Mouse (Mus musculus) cerebellum, adult 2 months (tissue): ENCODE measurements around the gene Sh3glb2. TPM values are rescaled to one million over a fixed set of nuclear protein-coding genes. Genes with fewer than 3 reads are reported as not detected.

Source experiments
- DNase-seq, 2 experiments: peaks; one replicate each; pipeline ENCODE4 v3.0.0; 2021
- H3K27ac ChIP-seq: fragments of 200-500 bp; 2 replicates; pipeline ENCODE4 v1.5.1; 2012; ENCODE audit warnings: low read length, control low read depth, inconsistent platforms; ENCODE audit not compliant: insufficient read depth
- H3K27me3 ChIP-seq: fragments of 200-500 bp; 2 replicates; pipeline ENCODE4 v1.6.1; 2012; ENCODE audit warnings: inconsistent platforms, mild to moderate bottlenecking, low read length, moderate library complexity; ENCODE audit not compliant: control insufficient read depth, insufficient read depth
- H3K4me1 ChIP-seq: fragments of 200-500 bp; 2 replicates; pipeline ENCODE4 v1.6.1; 2011; ENCODE audit warnings: low read length; ENCODE audit not compliant: control insufficient read depth, insufficient read depth
- H3K4me3 ChIP-seq: fragments of 200-500 bp; replicated peaks from 2 replicates; pipeline ENCODE3; 2011; ENCODE audit warnings: mild to moderate bottlenecking, low read depth, low read length, control low read depth; ENCODE audit not compliant: insufficient read depth
- CTCF ChIP-seq: fragments of 200-500 bp; IDR thresholded peaks from 2 replicates; pipeline ENCODE4 v1.5.1; 2011; ENCODE audit warnings: low read depth, mild to moderate bottlenecking, control low read depth, low read length, moderate library complexity, borderline replicate concordance; ENCODE audit not compliant: insufficient read depth
- POLR2A ChIP-seq: fragments of 200-500 bp; IDR thresholded peaks from 2 replicates; pipeline ENCODE4 v1.6.1; 2011; ENCODE audit warnings: low read length, control low read depth, borderline replicate concordance; ENCODE audit not compliant: insufficient read depth
- WGBS: fragments of 180-500 bp; shearing (Covaris S2); methylation state at CpG from one replicate; pipeline ENCODE4 v1.1.7; 2018; 5-methylcytosine and 5-hydroxymethylcytosine counted together
- polyA plus RNA-seq: library from polyadenylated mRNA; depleted of rRNA; stranded (reverse); fragments of >200 nt; gene quantifications from 2 replicates; pipeline ENCODE4 v1.2.3, GENCODE M21; 2012

Sh3glb2 gene
- polyA plus RNA-seq, 1 experiment = 509 TPM

DNA sequence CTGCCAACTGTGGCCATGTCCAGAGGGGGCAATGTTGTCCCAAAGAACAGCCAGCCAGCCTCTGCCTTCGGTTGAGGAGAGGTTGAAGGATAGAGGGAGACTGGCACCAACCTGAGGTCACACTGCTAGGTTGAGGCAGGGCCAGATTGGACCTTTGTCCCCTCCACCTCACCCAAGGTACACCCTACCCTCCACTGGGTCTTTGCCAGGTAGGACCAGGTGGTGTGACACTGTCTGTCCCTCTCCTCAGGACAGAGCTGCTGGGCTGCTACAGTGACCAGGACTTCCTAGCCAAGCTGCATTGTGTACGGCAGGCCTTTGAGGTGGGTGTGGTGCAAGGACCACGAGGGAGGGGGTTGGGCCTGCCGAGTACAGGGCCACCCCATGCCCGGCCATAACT, 18.6 kb upstream of the Sh3glb2 start:
- Histone ChIP-seq H3K27me3 (no peaks in the 10 kb centered on the region), H3K4me3 (no peak overlapping the region), H3K4me1 (no peaks in the 10 kb centered on the region), H3K27ac (no peak overlapping the region)
- no peak for DNase-seq
- TF ChIP-seq CTCF = no peak
- TF ChIP-seq POLR2A = no peak
- 63% methylated on average over 5 of the region's 5 CpGs for WGBS

DNA sequence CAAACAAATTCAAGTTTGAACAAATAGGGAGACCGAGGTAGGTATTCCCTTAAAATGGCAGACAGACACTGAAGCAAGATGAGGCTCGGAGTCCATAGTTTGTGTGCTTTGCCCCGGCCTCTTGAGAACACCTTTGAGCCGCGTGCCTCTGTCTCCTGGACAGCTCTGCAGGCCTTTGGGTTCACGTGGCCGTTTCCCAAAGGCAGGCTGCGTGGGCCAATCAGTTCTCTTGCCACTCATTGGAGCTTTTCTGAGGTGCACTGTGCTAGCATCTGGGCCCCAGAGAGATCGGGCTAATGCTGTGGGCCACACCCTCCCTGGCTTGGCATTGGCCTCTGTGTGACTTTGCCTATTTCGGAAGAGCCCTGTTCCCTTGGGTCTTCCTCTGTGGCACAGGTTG, 16.8 kb upstream of the Sh3glb2 start:
- Histone ChIP-seq H3K4me3 (no peak overlapping the region), H3K27me3 (no peaks in the 10 kb centered on the region), H3K27ac (no peak overlapping the region), H3K4me1 (no peaks in the 10 kb centered on the region)
- DNase-seq = no peak
- WGBS = 90% methylated on average over 10 of the region's 10 CpGs
- no peak for TF ChIP-seq CTCF
- no peak for TF ChIP-seq POLR2A

DNA sequence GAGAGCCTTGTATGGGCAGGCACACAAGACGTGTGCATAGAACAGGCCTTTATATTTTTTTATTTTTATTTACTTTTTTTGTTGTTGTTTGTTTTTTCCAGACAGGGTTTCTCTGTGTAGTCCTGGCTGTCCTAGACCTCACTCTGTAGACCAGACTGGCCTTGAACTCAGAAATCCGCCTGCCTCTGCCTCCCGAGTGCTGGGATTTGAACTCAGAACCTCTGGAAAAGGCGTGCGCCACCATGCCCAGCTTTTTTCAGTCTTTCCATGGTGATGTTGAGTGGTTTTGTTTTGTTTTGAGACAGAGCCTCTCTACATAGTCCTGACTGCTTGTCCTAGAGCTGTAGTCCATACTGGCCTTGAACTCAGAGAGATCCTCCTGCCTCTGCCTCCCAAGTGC, 13.6 kb upstream of the Sh3glb2 start:
- TF ChIP-seq CTCF = no peak
- TF ChIP-seq POLR2A = no peak
- no peak for DNase-seq
- Histone ChIP-seq H3K27me3 (no peaks in the 10 kb centered on the region), H3K27ac (no peak overlapping the region), H3K4me3 (no peak overlapping the region), H3K4me1 (no peaks in the 10 kb centered on the region)
- WGBS = 97% methylated on average over 5 of the region's 5 CpGs

DNA sequence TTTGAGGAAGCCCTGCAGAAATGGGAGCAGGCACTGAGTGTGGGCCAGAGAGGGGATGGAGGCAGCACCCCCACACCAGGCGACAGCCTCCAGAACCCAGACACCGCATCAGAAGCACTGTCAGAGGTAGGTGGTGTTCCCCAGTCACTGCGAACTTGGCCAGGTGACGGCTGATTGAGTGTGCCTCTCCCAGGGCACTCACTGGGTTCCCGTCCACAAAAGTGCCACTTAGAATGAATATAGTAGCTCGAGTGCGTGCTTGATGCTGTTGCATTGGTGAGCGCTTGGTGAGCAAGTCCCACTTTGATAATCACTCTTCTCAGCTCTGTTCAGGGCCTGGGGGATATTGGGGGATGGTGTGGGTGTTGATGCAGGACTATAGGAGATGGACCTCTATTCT, 12.4 kb upstream of the Sh3glb2 start:
- no peak for DNase-seq
- H3K4me1 ChIP-seq = peaks cover 3% of the 10 kb centered on the region
- H3K27ac ChIP-seq = no peak overlapping the region
- TF ChIP-seq CTCF (no peak), POLR2A (no peak)
- H3K27me3 ChIP-seq = no peaks in the 10 kb centered on the region
- no peak overlapping the region for H3K4me3 ChIP-seq
- 97% methylated on average over 8 of the region's 8 CpGs for WGBS

DNA sequence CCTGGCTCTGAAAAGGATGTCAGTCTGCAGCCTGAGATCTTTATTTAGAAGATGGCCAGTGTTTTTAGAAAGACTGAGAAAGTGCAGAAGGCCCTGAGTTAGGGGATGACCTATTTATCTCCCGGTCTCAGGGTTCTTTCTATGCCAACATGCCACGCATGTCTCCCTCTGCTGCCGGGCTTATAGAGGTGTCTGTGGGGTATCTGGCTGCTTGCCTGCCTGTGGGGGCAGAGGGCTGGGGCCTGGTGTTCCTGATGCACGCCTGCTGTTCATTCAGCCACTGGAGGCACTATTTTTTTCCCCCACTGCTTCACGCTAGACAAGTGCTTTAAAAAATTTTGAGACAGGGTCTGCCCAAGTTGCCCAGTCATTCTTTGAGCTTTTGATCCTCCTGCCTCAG, 7.1 kb upstream of the Sh3glb2 start:
- peaks cover 16% of the 10 kb centered on the region for H3K4me1 ChIP-seq
- TF ChIP-seq POLR2A (no peak), CTCF (no peak)
- WGBS = 6% methylated on average over 5 of the region's 5 CpGs
- H3K27ac ChIP-seq = no peak overlapping the region; the same call in 1 of the 2 replicates
- no peak for DNase-seq
- no peaks in the 10 kb centered on the region for H3K27me3 ChIP-seq
- H3K4me3 ChIP-seq = no peak overlapping the region

DNA sequence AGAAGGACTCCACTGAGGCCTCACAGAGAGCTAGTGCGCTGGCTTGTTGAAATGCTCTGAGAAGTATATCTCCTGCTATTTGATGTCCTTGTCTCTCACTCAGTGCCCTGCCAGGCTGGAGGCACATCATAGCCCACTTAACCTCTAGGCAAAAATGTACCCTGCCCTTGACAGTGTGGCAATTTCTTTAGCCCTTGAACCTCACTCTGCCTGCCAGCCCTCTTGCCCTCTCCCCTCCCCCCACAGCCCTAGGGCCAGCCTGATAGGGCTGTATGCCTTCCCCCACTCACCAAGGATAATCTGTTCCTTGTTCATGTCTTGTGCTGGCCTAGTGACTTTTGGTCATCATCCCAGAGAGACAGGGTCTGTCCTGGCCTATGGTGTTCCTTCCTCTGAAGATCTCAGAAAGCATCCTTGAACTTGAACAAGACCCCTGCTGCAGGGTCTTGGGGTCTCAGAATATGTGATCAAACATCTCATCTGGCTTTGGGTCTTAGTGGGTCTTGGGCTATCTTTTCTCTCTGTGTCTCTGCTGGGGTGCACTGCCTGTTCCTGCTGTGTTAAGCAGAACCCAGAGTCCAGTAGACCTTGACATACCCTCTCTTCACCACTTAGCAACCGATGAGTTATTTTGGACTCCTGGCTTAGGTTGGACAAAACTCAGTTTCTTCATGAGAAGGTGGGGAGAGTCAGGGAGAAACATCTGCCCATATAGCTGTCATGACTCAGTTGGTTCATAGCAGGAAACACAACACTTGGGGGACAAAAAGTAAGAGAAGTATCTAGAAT, 6.3 kb upstream of the Sh3glb2 start:
- Histone ChIP-seq H3K4me1 (peaks cover 16% of the 10 kb centered on the region), H3K27ac (no peak overlapping the region), H3K27me3 (no peaks in the 10 kb centered on the region), H3K4me3 (peak overlapping the region; percentile 78)
- TF ChIP-seq POLR2A (no peak), CTCF (no peak)
- no peak for DNase-seq
- WGBS = 69% methylated on average over 2 of the region's 2 CpGs

DNA sequence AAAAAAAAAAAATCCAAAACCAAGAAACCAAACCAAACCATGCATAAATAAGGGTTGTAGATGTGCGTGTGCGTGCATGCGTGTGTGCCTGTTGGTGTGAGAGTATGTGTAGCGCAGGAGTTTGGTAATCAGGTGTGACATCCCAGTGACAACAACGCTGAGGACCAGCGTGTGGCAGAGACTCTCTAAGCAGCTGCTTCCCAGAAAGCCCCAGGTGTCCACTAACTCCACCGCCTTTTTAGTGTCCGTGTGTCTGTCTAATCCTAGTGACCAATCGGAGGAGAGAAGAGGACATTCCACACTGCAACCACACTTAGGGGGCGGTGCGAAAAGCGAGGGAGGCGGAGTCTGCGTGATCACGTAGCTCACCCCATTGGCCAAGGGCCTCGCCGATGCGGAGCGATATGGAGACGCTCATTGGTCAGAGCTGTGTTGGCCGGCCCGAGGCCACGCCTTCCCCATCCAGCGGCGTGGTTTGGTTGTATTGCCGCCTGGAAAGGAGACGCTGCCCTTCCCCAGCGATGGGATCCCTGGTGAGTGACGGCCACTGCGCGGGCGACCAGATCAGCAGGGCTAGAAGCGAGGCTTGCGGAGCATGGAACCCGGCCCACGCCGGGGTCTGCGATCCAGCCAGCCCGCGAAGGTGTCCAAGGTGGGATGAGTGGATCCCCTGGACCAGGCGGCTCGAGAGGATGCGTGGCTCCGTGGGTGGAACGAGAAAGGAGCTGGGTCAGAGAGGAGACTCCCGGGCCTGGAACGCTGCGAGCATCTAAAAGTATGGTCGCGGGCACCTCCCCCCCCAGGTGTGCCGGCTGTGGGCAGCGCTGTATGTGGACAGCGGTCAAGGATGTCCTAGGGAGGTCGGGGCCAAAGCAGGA, 4.9 kb upstream of the Sh3glb2 start, which contains the start of gene Miga2:
Miga2 (plus strand) TSS at position 461 of the 878 bp plus-strand sequence.
- peak within 1 kb of the TSS; percentile 38 for H3K27ac ChIP-seq

More for the DNA sequence above, 4.9 kb upstream of the Sh3glb2 start, which contains the start of gene Miga2:
- peaks cover 16% of the 10 kb centered on the region for H3K4me1 ChIP-seq
- no peaks in the 10 kb centered on the region for H3K27me3 ChIP-seq
- no peak for TF ChIP-seq CTCF
- TF ChIP-seq POLR2A = peak; percentile 72
- WGBS = under 1% methylated on average over 54 of the region's 54 CpGs
- DNase-seq = peak; percentile 99 to 100
- peak within 1 kb of the TSS; percentile 96 for H3K4me3 ChIP-seq
